Mouse (Mus musculus): ENCODE measurements at regions not wholly inside any gene's neighbourhood (a gene's known extent, or its start where the extent isn't known, plus 50 kb on each side); places are given as distances from the start of the nearest gene placed in this dataset.

DNA sequence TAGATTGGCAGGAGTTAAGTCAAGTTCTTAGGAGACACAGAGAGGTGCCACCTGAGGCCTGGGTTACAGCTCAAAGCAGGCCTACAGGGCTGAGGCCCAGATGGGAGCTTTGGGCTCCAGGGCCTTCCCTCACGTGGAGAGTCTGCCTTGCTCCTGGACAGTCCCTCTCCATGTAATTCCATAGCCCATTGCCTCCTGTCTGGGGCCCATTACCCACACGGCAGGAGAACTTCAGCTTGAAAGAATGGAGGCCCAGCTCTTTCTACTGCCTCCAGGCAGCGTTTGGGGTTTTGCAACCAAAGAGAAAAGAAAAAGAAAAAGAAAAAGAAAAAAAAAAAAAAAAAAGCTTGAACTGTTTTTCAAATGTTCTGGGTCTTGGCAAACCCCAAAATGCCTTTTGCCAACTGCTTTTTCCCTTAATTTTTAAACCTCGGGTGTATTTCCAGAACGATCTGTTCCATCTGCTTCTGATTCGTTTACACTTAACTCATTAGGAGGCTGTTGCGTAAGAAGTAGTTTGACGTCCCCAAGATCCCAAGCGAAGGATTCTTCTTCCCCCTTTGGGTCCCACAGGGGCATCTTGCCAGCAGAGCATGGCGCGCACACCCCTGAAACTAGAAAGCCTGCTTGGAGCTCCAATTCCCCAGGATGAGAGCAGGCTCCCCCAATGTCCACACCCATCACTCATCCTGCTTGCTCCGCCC is 165.4 kb upstream of the Zfp703 start:
- no peak for DNase-seq (ENCODE audit: low spot score)

DNA sequence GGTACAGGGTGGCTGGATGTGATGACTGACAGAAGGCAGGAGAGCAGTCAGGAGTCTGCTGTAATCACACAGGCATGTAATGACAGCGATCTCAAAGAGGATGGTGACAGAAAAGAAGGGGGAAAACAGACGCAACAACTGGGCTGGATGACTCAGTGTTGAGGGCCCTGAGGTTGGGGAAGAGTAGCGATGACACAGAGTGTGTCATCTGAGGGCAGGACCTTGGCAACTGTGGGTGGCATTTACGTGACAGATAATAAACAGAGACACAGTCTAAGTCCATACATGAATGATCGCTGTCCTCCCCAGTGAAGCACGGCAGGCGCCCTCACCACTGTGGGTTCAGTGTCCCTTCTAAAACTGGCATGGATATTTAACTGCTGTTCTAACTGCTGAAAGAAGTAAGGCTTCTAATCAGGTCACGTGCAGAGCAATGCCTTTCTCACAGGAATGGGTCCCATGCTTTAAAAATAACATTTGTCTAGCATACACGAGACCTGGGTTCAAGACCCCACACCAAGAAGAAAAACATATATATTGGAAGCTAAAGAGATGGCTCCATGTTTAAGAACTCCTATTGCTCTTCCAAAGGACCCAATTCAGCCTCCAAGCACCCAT is 163.8 kb upstream of the Zfp703 start:
- no peak for DNase-seq (ENCODE audit: low spot score)

DNA sequence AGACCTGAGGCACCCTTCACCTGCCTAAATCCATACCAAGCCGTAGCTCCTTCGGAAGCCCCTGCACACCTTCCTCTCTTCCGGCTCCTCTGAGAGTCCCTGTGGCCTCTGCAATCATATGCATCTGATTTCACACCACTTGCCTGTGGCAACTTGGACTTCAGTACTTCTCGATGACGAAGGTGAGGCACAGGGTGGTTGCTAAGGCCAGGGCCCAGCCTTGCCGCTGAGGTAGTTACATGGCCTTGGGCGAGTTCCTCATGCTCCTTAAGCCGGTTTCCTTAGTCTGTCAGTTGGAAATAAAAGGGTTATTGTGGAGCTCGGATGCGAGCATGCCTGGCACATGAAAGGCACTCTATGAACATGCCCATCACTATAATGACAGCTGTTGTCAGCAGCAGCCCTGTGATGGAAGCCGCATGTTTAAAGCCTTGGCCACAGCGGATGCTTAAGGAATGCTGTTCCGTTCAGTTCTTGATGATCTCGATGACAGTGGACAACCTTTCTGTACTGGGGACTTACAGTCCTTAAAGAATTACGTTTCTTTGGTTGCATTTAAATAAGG is 162.0 kb upstream of the Zfp703 start:
- no peak for DNase-seq (ENCODE audit: low spot score)

DNA sequence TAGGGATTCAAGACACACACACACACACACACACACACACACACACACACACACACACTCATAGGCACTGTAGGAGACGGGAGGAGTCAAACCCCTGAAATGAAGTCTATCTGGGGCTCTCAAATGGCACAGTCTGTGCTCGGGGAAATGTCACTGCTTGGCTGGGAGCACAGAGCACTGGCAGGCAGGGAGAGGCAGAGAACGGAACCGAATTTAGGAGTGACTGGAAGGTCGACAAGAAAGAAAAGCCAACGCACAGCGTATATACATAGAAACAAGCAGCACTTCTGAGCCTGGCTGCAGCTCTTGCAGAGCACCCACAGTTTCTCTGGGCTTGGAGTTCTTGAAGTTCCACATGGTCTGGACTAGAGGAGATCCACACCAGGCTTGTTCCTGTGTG is 160.1 kb upstream of the Zfp703 start:
- no peak for DNase-seq (ENCODE audit: low spot score)

DNA sequence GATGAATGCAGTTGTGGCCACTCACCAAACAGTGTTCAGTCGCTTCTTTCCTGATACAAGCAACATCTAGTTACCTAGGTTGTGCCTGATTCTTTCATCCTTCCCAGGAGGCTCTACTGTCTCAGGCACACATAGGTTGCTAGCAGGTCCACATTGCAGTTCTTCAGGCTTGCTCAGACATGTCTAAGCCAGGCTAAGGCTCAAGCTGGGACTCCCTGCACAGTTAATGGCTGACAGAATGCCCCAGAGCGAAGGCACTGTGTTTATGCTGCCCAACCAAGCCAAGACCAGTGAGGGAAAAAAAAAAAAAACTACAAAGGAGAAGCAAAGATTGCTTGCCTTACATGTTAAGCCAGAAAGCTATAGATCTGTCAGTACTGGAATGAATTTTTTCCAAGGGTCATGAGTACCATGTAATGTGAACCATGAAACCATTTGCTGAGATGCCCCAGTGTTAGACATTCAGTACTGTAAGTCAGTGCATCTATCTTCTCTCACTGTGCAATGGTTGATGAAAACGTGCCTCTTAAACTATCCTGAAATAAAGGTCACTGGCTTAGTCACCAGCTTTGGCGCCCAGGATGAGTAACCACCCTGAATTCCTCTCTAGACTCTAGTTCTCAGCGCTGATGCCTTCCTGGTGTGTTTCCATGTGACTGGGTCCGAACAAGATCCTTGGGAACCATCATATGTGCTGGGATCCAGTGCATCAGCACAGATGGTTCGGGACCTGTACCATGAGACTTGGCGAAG is 152.8 kb upstream of the Zfp703 start:
- DNase-seq (ENCODE audit: low spot score) = no peak

DNA sequence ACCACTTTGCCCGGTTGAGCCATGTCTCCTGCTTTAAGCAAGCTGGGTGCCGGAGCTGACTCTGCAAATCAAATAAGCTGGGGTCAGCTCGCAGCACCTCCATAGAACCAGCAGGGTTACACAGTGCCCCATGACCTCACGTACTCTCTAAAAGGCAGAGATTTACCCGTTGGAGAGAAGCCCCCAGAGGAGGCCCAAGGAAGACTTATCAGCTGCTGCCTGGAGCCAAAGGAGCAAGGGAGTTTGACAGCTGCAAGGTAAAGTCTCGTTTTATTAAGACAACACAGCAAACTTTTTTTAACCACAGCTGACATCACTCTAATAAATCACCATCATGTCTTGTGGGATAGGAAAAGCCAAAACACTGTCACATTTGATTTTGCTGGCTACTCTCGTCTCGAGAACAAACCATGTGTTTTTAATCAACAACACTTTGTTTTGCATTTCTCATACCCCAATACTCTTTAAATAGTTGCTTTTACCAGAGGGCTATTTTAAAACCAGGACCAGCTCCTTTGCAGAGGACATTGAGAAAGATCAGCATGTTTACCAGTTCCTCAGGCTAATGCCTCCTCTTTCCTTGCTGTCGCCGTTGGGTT is 148.7 kb upstream of the Zfp703 start:
- no peak for DNase-seq (ENCODE audit: low spot score)

DNA sequence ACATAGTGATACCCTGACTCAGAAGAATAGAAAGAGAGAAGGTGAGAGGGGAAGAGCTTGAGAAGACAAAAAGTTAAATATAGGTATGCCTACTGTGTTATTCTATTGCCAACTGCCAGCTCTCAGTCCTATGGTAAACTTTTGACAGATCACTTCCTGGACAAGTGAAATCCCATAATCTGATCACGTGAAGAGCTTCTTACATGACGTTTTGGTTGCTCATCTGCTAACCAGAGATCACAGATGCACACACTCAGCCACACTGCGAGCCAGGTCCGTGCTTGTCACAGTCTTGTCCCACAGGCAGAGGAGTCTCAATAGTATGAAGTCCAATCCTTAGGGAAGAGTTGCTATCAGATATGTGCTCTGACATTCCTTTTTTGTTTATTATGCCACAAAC is 147.8 kb upstream of the Zfp703 start:
- DNase-seq (ENCODE audit: low spot score) = no peak

DNA sequence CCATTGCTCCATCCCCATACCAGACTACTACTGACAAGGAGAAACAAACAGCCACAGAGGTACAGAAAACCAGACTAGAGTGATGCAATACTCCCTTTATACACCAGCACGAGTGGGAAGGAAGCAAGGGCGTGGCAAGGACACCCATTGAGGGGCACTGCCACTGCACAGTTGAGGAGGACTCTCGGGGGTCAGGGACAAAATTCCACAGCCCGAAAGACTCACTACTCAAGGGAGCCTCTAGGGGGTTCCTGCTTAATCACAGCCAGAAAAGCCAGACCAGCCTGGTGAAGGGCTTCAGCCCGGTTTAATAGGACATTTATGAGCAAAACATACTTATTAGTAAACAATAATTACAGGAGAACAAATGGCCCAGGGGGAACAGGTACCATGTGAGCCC is 146.0 kb upstream of the Zfp703 start:
- DNase-seq (ENCODE audit: low spot score) = no peak

DNA sequence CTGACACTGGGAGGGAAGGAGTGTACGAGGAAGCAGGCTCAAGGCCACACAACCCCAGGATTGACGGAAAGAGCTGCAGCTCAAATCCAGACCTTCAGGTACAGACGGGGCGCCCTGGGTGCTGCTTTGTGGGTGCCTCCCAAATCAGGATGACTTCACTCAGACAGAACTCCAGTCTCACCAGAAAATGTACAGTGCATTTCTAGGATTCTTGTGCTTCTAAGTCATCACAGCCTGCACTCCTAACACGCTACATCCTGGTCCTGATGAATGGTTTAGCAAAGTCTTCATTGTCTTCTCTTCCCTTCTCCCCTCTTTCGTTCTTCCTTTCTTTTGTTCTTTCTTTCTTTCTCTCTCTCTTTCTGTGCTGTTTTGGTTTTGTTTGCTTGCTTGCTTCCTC is 145.3 kb upstream of the Zfp703 start:
- no peak for DNase-seq (ENCODE audit: low spot score)

DNA sequence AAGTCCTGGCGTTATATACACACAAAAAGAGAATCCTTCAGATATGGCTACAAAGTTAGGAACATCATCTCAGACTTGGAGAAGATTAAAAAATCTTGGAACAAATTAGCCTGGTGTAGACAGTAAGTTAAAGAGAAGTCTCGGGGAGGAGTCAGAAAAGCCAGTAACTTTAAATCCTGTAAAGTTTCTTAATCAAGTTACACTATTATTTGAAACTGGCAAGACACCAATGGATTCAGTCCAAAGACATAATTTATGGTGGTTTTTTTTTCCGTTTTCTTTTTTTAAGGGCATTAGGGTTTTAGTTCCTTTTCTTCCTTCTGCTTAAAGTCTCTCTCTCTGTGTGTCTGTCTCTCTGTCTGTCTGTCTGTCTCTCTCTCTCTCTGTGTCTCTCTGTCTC is 144.6 kb upstream of the Zfp703 start:
- no peak for DNase-seq (ENCODE audit: low spot score)

DNA sequence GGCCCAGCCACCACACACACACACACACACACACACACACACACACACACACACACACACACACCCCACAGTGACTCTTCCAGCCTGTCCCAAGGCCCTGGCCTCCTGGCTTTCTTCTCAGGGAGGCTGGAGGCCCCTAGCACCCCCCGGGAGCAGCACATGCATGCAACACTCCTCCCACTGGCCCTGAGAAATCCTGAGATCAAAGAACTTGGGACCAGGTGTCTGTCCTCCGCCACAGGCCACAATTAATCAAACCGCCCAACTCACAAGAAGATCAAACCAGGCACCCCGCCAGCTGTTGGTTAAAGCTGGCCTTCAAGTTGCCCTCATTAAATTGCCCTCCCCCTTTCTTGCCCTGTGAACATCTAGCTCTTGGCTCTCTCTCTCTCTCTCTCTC is 143.8 kb upstream of the Zfp703 start:
- DNase-seq (ENCODE audit: low spot score) = peak; percentile 53

DNA sequence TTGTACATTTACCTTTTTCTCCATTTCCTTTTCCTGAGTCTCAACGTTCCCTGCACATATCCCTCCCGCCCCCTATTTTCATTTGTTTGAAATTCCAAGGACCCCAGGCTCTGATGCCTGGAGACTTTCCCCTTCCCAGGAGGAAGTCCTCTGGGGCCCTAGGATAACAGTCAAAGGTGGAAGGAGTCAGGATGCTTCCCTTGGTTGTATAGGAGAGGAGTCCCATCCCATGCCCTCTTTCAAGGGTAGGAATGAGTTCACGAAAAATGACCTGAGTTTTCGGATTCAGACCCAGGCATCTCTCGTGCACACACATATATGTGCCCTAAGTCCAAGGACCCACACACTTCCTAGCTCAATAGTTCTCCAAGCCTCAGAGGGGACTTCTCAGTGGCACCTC is 143.3 kb upstream of the Zfp703 start:
- no peak for DNase-seq (ENCODE audit: low spot score)

DNA sequence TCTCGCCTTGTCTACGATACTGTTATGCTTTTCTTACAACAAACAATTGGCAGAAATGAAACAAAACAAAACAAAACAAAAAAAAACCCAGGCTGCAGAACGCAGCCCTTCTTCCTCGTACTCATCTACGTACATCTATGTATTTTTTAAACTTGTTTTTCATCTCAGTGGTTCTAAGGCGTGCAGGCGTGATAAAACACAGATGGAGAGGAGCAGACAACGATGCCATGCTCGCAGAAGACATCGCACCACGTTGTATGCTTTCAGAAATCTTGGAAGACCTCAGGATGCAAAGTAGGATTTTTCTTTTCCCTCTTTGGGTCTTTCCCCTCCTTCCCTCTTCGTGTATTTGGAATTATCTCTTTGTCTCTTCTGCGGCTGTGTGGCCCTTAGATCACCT is 142.5 kb upstream of the Zfp703 start:
- DNase-seq (ENCODE audit: low spot score) = no peak

DNA sequence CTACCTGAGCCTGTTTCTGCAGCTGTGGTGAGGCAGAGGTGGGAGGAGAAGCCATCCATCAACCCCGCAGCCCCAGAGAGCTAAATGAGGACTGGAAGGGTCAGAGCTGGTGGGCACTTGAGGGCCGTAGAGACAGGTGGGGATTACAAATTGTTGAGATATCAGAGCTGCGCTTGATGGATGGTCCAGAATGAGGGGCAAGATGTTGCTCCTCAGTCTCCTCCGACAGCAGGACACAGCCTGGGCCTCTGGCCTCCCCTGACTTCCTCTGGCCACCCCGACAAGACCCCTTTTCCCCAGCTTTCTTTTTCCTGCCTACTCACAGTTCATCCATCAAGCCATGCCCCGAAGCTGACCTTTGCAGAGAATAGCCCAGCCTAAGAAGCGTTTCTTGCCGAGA is 142.0 kb upstream of the Zfp703 start:
- no peak for DNase-seq (ENCODE audit: low spot score)

DNA sequence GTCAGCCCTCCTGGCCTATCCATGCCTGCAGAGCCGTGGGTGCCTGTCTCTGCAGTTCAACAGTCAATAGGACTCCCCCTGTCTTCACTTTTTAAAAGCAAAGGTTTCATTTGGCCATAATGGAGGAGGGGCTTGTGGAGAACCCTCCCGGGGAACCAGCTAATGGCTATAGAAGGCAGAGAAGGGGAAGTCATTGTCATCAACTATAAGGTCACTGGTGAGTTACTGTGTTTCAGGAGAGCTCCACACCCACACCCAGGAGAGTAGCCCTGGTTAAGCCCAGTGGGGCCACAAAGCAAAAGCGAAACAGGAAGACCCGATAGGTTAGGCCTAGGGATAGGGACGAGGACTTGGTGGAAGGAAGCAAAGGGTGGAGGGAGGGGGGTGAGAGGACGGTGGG is 141.5 kb upstream of the Zfp703 start:
- DNase-seq (ENCODE audit: low spot score) = no peak

DNA sequence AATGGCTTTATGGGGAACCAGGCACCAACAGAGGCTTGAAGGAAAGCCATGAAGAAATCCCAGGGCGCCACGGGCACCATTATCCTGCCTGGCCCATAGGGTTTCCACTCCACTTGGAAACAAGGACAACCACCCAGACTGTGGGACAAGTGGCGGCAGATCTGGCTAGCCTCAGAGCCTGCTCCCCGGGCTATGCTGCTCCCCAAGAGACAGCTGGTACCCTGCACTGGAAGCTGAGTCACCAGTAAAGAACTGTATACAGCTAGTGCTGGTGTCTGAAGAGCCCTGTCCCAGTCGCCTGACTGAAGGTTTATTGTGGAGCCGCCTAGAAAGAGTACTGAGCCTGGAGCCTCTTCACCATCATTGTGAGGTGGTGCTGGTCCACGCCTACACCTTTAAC is 140.6 kb upstream of the Zfp703 start:
- no peak for DNase-seq (ENCODE audit: low spot score)

DNA sequence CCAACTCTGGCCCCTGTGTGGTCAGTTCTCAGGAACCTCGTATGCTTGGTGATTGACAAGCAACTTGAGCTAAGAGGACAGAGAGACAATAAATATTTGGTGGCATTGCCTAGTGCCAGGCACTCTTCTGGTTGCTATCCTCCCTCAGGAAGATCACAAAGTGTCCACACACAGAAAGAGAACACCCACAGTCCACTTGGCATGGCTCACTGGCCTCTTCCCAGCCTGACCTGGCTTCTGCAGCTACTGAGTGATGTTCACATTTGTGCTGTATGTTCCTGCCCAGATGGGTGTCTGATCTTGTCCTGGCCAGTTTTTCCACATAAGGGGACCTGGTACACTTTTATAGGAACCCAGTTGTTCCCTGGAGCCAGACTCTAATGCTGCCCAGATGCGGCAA is 136.8 kb upstream of the Zfp703 start:
- no peak for DNase-seq (ENCODE audit: low spot score)

DNA sequence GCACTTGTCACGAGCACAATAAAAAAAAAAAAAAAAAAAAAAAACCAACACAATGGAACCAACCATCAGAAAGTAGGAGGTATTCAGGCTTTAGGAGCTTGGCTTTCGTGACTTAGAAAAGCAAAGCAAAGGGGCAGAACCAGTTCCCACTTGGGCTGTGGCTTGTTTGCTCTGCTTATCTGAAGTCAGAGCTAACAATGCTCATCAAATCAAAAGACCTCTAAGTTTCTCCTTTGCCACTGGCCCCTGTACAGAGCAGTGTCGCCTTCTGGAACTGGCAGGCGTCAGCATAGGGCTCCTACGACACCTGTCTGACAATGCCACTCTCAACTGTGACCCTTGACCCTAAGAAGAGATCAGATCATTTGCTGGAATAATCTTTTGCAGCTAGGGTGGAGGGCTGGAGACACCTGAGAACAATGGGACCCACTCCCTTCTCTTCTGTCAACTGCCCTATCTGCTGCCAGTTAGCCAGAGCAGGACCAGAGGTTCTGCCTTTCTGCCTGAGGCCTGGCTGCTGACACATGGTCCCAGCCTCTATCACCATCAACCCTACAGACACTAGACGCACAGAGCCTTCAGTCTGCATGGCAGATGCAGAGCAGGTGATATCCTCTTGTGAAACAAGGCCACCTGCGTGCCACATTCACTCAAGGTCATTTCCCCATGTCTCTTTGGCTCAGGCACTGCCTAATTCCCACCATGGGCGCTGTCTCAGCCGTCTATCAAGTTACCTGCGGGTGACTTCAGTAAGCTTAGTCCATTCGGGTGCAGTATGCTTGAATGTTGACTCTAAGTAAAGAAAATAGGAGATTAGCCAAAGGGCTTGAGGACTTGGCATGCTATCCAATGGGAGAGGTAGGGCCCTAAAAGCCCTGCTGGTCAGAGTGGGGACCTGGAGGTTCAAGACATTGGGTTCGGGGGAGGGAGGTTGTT is 136.1 kb upstream of the Zfp703 start:
- no peak for DNase-seq (ENCODE audit: low spot score)

DNA sequence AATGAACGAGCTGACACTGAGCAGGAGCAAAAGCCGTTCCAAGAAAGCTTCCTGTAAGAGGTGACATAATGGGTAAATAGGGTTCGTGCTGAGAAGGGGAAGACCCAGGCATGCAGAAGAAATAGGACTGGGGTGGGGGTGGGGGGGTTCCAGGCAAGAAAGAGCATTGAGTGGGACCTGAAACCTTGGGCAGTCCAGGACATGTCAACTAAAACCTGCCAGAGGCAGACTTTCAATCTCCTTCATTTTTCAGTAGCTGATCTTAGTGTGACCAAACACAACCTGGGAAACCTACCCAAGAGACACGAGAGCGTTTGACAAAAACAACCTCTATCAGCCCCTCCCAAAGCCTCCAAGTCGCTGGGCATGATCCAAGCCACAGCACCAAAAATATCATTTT is 133.4 kb upstream of the Zfp703 start:
- no peak for DNase-seq (ENCODE audit: low spot score)

DNA sequence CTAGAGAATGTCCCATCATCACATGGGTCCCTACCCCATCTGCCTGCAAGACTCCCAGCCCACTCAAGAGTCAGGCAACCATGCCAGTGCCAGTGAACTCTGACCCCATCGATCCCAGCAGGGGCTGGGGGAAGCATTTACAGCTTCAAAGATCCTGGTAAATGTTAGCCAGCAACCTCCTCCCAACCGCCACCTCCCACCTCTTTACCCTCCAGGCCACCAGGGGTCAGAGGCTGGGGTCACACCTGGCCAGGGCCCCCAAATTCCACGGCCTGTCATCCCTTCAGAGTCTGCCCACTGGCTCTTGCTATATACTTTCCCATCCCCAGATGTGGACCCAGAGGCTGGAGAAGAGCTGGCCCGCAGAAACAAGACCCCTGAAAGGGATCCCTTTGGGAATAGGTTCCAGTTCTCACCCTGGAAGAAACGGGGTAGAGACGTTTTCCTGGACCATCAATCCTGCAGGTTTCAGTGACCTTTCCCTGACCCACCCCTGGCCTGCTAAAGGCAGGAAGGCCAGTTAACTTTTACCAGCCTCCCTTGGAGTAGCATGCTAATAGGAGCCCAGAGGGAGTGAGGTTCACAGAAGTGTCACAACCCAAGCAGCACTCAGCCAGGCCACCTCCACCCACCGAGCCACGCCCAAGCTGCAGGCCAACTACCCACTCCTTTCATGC is 132.9 kb upstream of the Zfp703 start:
- peak; percentile 60 for DNase-seq (ENCODE audit: low spot score)

DNA sequence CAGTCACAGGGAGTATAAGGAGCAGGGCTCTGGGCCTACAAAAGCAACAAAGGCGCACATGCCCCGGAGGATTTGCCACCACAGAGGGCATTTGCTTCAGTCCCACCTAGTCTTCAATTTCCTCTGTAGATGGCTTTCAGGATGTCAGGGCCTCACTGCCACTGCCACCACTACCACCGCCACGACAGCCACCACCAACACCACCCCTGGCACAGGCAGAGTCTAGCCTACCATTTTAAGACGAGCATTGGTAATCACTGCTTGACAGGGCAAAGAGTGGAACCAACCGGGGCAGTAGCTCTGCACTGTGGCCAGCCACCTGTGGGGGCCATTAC is 132.3 kb upstream of the Zfp703 start:
- no peak for DNase-seq (ENCODE audit: low spot score)
